Mouse (Mus musculus) central nervous system, embryonic 18 days (tissue): ENCODE results near the gene Tcp1. TPM values are rescaled to one million over a fixed set of nuclear protein-coding genes. Genes with fewer than 3 reads are reported as not detected.

Experiments used
- polyA plus RNA-seq: library from polyadenylated mRNA; depleted of rRNA; stranded (reverse); fragments of >200 nt; gene quantifications from 2 replicates; pipeline ENCODE4 v1.2.3, GENCODE M21; 2012; rRNA removed

The Tcp1 gene
- polyA plus RNA-seq, result 197 and 208 TPM in 2 replicates

DNA sequence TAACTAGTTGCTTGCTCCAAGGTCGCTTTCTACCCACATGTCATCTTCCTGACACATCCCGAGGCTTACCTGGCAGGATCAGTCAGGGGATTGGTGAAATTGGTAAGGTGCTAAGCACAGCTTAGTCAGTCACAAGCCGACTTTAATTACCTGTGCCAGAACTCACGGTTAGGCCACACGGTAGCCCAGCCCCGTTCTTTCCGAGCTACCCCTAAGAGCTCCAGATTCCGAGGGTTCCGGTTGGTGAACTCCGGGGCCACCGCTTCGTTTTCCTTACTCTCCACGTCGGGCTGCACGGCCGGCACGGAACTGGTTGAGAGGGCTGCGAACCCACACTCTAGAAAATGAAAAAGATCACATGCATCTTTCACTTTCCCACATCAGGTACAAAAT lies at the start of gene Tcp1:
Gene Tcp1 (plus strand): TSS at position 214 of the 393 bp plus-strand sequence.

DNA sequence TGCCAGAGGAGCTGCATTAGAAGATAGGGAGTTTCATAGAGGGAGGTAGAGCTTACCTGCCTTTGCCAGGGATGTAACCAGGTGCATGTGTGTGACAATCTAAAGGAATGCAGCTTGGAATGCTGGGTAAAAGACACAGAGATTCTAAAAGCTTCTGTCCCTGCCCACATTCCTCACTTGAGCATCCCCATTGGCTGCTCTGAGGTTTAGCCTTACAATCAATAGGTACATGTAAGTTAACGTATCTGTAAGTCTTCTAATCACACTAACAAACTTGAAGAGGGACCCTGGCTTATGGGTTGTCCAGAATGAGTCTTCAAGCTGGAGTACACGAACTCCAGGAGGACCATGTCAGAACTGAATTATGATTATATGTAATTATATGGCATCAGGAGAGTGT lies 47.5 kb upstream of the Tcp1 start, which contains the start of gene Mas1:
Gene Mas1 (minus strand): TSS at position 101 of the 400 bp plus-strand sequence.

GRCm38 (mm10) chr17:12875734-12876133 lies 39.8 kb upstream of the Tcp1 start, which contains the start of gene Mrgprh:
TSS of gene Mrgprh (plus strand) at chr17:12876034.

DNA sequence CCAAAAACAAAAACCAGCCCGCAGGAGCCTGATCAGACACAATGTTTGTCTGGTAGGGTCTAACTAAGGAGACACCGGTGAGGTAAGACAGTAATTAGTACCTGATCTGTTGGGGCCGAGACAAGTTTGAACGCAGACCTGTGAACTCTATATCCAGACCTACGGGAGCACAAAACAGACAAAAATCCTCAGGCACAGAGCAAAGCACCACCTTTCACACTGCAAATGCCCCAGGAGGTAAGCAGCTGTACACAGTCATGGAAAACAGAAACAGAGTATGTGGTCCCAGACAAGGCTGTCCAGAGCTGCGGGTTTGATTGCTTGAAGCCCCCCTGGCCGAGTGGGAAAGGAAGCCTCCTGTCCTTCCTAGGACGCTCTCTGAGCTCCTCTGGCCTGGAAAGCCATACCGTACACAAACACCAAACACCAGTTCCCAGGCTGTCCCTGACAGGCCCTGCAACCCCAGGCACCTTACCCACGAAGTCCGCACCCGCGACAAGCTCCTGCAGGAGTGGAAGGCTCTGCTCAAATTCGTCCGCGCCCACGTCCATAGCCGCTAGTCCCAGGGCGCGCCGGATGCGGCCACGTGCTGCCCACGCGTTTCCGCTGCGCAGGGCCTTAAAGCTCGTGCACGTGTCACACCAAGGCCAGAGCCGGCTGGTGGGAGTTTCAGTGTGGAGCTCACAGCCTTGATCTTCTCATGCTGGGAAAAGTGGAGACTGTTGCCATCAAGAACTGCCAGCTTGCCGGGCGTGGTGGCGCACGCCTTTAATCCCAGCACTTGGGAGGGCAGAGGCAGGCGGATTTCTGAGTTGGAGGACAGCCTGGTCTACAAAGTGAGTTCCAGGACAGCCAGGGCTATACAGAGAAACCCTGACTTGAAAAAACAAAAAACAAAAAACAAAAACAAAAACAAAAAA lies 5.9 kb upstream of the Tcp1 start, which contains the start of gene Pnldc1:
Gene Pnldc1 (minus strand): TSS at position 870 of the 920 bp plus-strand sequence.

GRCm38 (mm10) chr17:12915881-12916583 lies 531 bp downstream of the Tcp1 start, which contains the start of gene Mrpl18:
TSS of gene Mrpl18 (minus strand) at chr17:12916345.

GRCm38 (mm10) chr17:12940151-12940805 lies 24.8 kb downstream of the Tcp1 start, which contains the start of gene Acat3:
TSS of gene Acat3 (minus strand) at chr17:12940600.

DNA sequence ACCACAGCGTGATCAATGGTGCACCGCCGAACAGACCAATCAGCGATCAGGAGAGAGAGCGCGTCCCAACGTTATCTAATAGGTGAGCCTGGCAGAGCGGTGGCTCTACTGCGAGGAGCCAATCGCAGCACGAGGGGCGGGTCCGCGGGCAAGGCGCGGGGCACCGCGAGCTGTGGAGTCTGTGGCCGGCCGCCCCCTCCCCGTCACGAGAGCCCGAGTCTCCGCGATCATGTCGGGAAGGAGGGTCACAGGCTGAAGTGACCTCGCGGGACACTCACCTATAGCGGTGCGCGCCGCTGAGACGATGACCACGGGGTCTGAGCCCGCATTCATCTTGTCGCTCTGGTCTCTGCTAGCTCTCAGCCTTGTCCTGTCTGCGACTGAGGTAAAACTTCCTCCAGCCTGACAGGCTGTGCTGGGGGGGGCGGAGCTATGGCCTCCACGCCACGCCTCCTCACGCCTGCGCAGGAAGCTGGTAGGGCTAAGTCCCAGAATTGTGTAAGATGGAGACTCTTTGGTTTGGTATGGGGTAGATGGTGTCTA lies 44.9 kb downstream of the Tcp1 start, which contains the start of gene Acat2:
Gene Acat2 (minus strand): TSS at position 417 of the 543 bp plus-strand sequence.

Other genes starting within 250 kb of the Tcp1 start
- gene Slc22a1, start 239.9 kb upstream of the Tcp1 start, polyA plus RNA-seq, result 0.04 TPM in 2 replicates
- gene Igf2r, start 146.0 kb upstream of the Tcp1 start, polyA plus RNA-seq, result 15.5 and 16.4 TPM in 2 replicates
- 0.76 and 1.1 TPM in 2 replicates for gene Mas1, start 47.6 kb upstream of the Tcp1 start, polyA plus RNA-seq
- gene Mrgprh, start 39.7 kb upstream of the Tcp1 start, polyA plus RNA-seq, result 0.04 TPM in 1 of 2 replicates, not detected in the other
- 3.9 and 4.0 TPM in 2 replicates for gene Pnldc1, start 5.5 kb upstream of the Tcp1 start, polyA plus RNA-seq
- 66.6 and 69.3 TPM in 2 replicates for gene Mrpl18, start 644 bp downstream of the Tcp1 start, polyA plus RNA-seq
- gene Acat3, start 24.9 kb downstream of the Tcp1 start, polyA plus RNA-seq, result 0.78 and 0.96 TPM in 2 replicates
- gene Acat2, start 45.0 kb downstream of the Tcp1 start, polyA plus RNA-seq, result 162 and 171 TPM in 2 replicates
- gene Wtap, start 78.5 kb downstream of the Tcp1 start, polyA plus RNA-seq, result 96.2 and 98.8 TPM in 2 replicates
- gene Sod2, start 91.1 kb downstream of the Tcp1 start, polyA plus RNA-seq, result 183 and 184 TPM in 2 replicates
- 0.15 and 0.26 TPM in 2 replicates for gene Gpr31b, start 136.6 kb downstream of the Tcp1 start, polyA plus RNA-seq
- 0.39 and 0.49 TPM in 2 replicates for gene Tcp10b, start 145.4 kb downstream of the Tcp1 start, polyA plus RNA-seq
- 0.16 and 0.22 TPM in 2 replicates for gene Unc93a, start 216.1 kb downstream of the Tcp1 start, polyA plus RNA-seq